ENCODE assay signal across 8 mouse cellular contexts in the genomic region with DNA sequence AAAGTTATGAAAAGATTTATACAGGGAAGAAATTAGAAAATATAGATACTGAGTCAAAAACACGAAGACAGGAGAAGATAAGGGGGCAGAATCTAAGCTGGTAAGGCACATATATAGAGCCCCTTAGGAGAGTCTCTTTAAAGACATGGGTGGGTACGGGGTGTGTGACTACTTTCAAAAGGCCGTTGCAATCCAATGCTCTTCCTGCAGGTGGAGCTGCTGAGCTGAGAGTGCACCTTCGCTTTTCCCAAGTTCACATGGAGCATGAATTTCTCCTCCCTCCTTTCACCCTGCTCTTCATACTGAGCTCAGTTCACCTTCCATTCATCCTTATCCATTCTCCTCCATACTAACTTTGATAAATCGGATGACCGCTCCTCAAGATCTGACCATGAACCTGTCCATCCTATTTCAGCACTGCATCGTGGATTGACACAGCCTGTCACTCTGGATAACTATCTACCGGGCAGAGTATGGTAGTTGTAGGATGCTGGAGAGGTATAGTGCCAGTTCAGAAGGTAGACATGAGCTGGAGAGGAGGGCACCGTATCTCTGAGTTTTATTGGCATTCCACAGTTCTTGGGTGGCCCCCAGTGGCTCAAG.
DNase-seq lines count a peak whose midpoint lies in the region; ATAC-seq and TF ChIP-seq lines count a peak whose summit lies in the region.
"Had no signal": no experiment of that assay in that cellular context is flagged by ENCODE, and none has a peak within 500 bp of the region (broad histone marks: within the 10 kb centered on the region; RNA-seq: fewer than 3 reads in every experiment).

No protein-coding gene starts in this region.

- no peak overlapping the region for H3K4me3 ChIP-seq in kidney, adult 2 months (ENCODE audit: insufficient read depth, low read depth, low read length)
- H3K4me3 ChIP-seq in kidney, embryonic 14.5 days (ENCODE audit: low read length): no peak overlapping the region
- H3K4me3 ChIP-seq in CH12.LX (replicated peaks in 1 of 3; ENCODE audit: low read depth in 2 of 3, low read length in 2 of 3, poor library complexity in 1 of 3): no peak overlapping the region
- H3K4me3 ChIP-seq in embryonic fibroblast, embryonic 13.5 days (ENCODE audit: insufficient read depth, low read length): no peak overlapping the region
- H3K4me3 ChIP-seq: liver, embryonic 15.5 days had no signal

- in situ Hi-C loops in CH12.LX (cut with MboI; ENCODE audit: low pct_ligation_motif_present, low pct_unique_long_range_greater_than_20kb, low sequenced_read_pairs) (no loop called here), Patski (cut with MboI; ENCODE audit: low pct_unique_long_range_greater_than_20kb) (no loop called here)

- no peaks in the 10 kb centered on the region for H3K9me3 ChIP-seq in kidney, embryonic 14.5 days (ENCODE audit: control insufficient read depth, low read length)
- no peaks in the 10 kb centered on the region for H3K9me3 ChIP-seq in CH12.LX (replicated peaks; ENCODE audit: low read length)
- H3K9me3 ChIP-seq: liver, embryonic 15.5 days had no signal

- peak; percentile 65 for TF ChIP-seq RAD21 in CH12.LX (IDR thresholded peaks at IDR 0.05; ENCODE audit: low read depth, low read length)

- no peaks in the 10 kb centered on the region for H3K79me2 ChIP-seq in CH12.LX (replicated peaks; ENCODE audit: control insufficient read depth, extremely low read depth, insufficient read depth, poor library complexity, severe bottlenecking)

- ATAC-seq in kidney, embryonic 14.5 days (ENCODE audit: low FRiP score, low TSS enrichment): no peak
- no peak for ATAC-seq in Patski
- ATAC-seq in megakaryocyte, adult 5-6 weeks (ENCODE audit: poor library complexity, severe bottlenecking): peak; percentile 49; the same call in 1 of the 2 replicates

- no peaks in the 10 kb centered on the region for H3K27me3 ChIP-seq in kidney, adult 2 months (replicated peaks; ENCODE audit: control insufficient read depth, insufficient read depth, low read length)
- no peaks in the 10 kb centered on the region for H3K27me3 ChIP-seq in kidney, embryonic 14.5 days (ENCODE audit: control insufficient read depth, insufficient read depth, low read length)
- H3K27me3 ChIP-seq in CH12.LX (replicated peaks) (no peaks in the 10 kb centered on the region), Patski (no peaks in the 10 kb centered on the region)

- TF ChIP-seq CTCF in kidney, adult 2 months (conservative IDR thresholded peaks at IDR 0.05; ENCODE audit: insufficient read depth, insufficient read length, low read depth, low read length): peak; percentile 79
- TF ChIP-seq CTCF in CH12.LX (conservative IDR thresholded peaks at IDR 0.05 in 1 of 2, IDR thresholded peaks at IDR 0.05 in 1 of 2; ENCODE audit: low read depth in 2 of 2, low read length in 2 of 2): peak; percentile 80 to 96
- peak; percentile 56 for TF ChIP-seq CTCF in Patski (IDR thresholded peaks at IDR 0.05)
- TF ChIP-seq CTCF in embryonic fibroblast, embryonic 13.5 days (IDR thresholded peaks at IDR 0.05; ENCODE audit: borderline replicate concordance, insufficient read depth, low read length): peak; percentile 32; the same call in 1 of the 2 replicates

- CTCF ChIA-PET in Patski (lab: Charles Lee): interaction anchor here (1.2 kb wide), 1 partner anchor 29 kb away, joined by 3 read pairs; no protein-coding TSS in a partner anchor

- DNase-seq in kidney, adult 2 months: peak; percentile 19
- peak; percentile 41 for DNase-seq in CH12.LX (ENCODE audit: extremely low read depth)
- no peak for DNase-seq in Patski (ENCODE audit: low read depth, low spot score)
- no peak for DNase-seq in right cerebral cortex, postnatal 25 days

- dilution Hi-C loops in CH12.LX (cut with MboI; ENCODE audit: extremely low pct_ligation_motif_present, extremely low pct_unique_long_range_greater_than_20kb, low sequenced_read_pairs): no loop called here

- no peaks in the 10 kb centered on the region for H3K4me1 ChIP-seq in kidney, adult 2 months (ENCODE audit: control insufficient read depth, insufficient read depth, low read length)
- no peaks in the 10 kb centered on the region for H3K4me1 ChIP-seq in kidney, embryonic 14.5 days (ENCODE audit: control insufficient read depth, insufficient read depth, low read length)
- H3K4me1 ChIP-seq in CH12.LX (ENCODE audit: control insufficient read depth in 1 of 2, insufficient read depth in 2 of 2): no peaks in the 10 kb centered on the region
- no peaks in the 10 kb centered on the region for H3K4me1 ChIP-seq in embryonic fibroblast, embryonic 13.5 days (ENCODE audit: control insufficient read depth, insufficient read depth, low read length)
- H3K4me1 ChIP-seq: liver, embryonic 15.5 days had no signal

- no peak for TF ChIP-seq EP300 in CH12.LX (IDR thresholded peaks at IDR 0.05; ENCODE audit: low read length)

- TF ChIP-seq POLR2A in kidney, adult 2 months (IDR thresholded peaks at IDR 0.05; ENCODE audit: low read depth, low read length): no peak
- no peak for TF ChIP-seq POLR2A in CH12.LX (IDR thresholded peaks at IDR 0.05; ENCODE audit: low read depth, low read length)
- no peak for TF ChIP-seq POLR2A in embryonic fibroblast, embryonic 13.5 days (IDR thresholded peaks at IDR 0.05; ENCODE audit: low read depth, low read length)

- H3K9ac ChIP-seq in kidney, embryonic 14.5 days (ENCODE audit: low read depth, low read length): no peak overlapping the region
- H3K9ac ChIP-seq in CH12.LX (ENCODE audit: insufficient read depth, low read depth): no peak overlapping the region
- H3K9ac ChIP-seq: liver, embryonic 15.5 days had no signal

- no peaks in the 10 kb centered on the region for H3K36me3 ChIP-seq in kidney, adult 2 months (ENCODE audit: control insufficient read depth, insufficient read depth, low read length)
- H3K36me3 ChIP-seq in kidney, embryonic 14.5 days (ENCODE audit: control insufficient read depth, insufficient read depth, low read length): no peaks in the 10 kb centered on the region
- H3K36me3 ChIP-seq in CH12.LX (replicated peaks in 1 of 2; ENCODE audit: control insufficient read depth in 1 of 2, insufficient read depth in 1 of 2, low read length in 1 of 2): no peaks in the 10 kb centered on the region
- H3K36me3 ChIP-seq: liver, embryonic 15.5 days had no signal

- 82% methylated on average over 9 of the region's 9 CpGs for WGBS in kidney, adult 2 months
- 84% methylated on average over 9 of the region's 9 CpGs for WGBS in kidney, embryonic 14.5 days

- POLR2A ChIA-PET in Patski (lab: Charles Lee): no interaction called here

- no peak overlapping the region for H3K4me2 ChIP-seq in kidney, embryonic 14.5 days (replicated peaks; ENCODE audit: low read depth, low read length)
- no peak overlapping the region; the same call in 1 of the 2 replicates for H3K4me2 ChIP-seq in CH12.LX (ENCODE audit: insufficient read depth, low read depth, poor library complexity, severe bottlenecking)
- H3K4me2 ChIP-seq: liver, embryonic 15.5 days had no signal

- no peak overlapping the region for H3K27ac ChIP-seq in kidney, adult 2 months (ENCODE audit: insufficient read depth, low read depth, low read length)
- no peak overlapping the region for H3K27ac ChIP-seq in kidney, embryonic 14.5 days (ENCODE audit: low read depth, low read length)
- no peak overlapping the region for H3K27ac ChIP-seq in CH12.LX (ENCODE audit: insufficient read depth, low read depth)
- no peak overlapping the region for H3K27ac ChIP-seq in embryonic fibroblast, embryonic 13.5 days (ENCODE audit: insufficient read depth, low read length)
- H3K27ac ChIP-seq: liver, embryonic 15.5 days had no signal

TF ChIP-seq in CH12.LX, 34 proteins besides CTCF, POLR2A, EP300 and RAD21:
- TF ChIP-seq SMC3 (IDR thresholded peaks at IDR 0.05; ENCODE audit: low read depth, low read length) (peak; percentile 64), MAFK (IDR thresholded peaks at IDR 0.05; ENCODE audit: insufficient replicate concordance, low read length) (no peak), RCOR1 (conservative IDR thresholded peaks at IDR 0.05; ENCODE audit: low read depth, low read length) (no peak)

Comparison
In these comparisons a context has a peak if more than half of its experiments do, and no peak if none do; other contexts are left out.
1. DNase-seq: peak in kidney, adult 2 months (single experiment) and CH12.LX (single experiment); none in Patski (single experiment) and right cerebral cortex, postnatal 25 days (single experiment).
2. CTCF ChIP-seq: peak in every context shown above with its lines; median percentile 88 in CH12.LX; 79 in kidney, adult 2 months; 56 in Patski; 32 in embryonic fibroblast, embryonic 13.5 days.